Mouse (Mus musculus) cerebellum, adult 11 months (tissue): ENCODE data around the gene Timmdc1.

ENCODE experiments used
- DNase-seq: peaks from one replicate; pipeline ENCODE4 v3.0.0; 2022

Timmdc1 gene

DNA sequence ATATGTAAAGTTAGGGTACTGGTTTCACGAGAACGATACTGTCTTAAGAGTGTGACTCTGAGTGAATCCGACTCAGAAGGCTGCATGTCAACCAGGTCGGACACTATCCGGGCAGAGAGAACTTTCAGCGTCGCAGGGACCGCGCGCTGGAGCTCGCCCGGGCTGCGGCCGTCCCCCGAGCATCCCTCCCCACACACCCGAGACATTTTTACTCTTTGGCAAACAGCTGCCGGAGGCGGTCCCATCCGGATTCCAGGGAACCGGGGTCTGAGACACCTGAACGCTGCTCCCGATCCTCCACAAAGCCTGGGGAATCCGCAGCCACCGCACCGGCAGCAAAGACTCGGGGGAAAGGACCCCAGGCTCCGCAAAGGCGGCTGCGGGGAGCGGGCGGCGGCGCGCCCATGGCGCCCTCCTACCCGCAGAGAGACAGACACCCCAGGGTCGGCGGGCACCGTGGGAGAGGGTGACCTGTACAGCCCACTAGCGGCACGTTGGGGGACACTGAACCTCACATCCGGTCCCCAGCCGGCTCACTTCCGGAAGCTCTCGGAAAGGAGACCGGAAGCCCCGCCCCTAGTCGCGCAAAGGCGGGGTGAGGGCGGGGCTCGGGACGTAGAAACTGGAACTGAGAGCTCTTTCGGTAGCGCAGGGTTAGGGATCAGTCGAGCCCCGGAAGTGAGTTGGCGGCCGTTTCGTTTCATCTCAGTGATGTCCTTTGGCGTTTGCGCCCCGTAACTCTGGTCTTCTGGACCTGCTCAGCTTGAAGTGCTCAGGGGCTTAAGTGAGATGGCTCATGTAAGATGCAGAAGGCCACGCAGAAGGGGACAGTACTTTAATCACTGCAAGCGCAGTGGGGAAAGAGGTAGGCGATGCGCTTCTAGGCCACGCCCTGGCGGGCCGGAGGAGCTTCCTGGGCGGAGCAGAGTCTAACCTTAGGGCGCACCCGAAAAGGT is at the start of gene Timmdc1:
Timmdc1 (minus strand) TSS at position 535 of the 956 bp plus-strand sequence.
- peak; percentile 95 for DNase-seq

DNA sequence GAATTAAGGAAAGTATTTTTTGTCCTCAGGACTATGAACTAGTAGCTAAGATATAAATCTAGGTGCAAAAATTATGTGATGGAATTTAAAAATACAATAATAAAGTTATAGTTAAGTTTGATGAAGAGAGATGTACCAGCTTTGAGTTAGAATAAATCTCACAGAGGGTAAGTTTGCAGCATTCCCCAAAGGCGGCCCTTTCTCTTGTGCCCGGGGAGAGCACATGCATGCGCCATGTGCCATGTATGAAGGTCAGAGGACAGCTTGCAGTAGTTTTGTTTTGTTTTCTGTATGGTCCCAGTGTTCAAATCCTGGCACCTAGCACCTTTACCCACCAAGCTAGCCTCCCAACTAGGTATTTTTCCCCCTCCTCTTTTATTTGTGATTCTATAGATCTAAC is 49.0 kb upstream of the Timmdc1 start:
- DNase-seq: no peak

DNA sequence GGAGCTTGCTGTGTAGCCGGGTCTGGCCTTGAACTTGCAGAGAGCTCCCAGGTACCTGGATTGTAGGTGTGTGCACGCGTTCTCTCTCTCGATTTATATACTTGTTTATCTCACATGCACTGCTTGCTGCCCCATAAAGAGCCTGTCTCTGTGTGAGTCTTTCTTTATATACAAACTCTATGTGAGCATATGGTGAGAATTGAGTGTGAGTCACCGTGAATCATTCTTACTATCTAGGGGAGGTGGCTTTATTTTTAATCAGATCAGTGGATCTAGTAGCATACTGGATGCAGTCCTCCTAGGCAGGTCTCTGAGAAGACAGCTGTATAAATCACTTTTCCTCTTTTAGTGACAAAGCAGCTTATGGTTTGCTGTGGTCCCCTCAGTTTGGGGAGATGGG is 45.7 kb upstream of the Timmdc1 start:
- DNase-seq: no peak

DNA sequence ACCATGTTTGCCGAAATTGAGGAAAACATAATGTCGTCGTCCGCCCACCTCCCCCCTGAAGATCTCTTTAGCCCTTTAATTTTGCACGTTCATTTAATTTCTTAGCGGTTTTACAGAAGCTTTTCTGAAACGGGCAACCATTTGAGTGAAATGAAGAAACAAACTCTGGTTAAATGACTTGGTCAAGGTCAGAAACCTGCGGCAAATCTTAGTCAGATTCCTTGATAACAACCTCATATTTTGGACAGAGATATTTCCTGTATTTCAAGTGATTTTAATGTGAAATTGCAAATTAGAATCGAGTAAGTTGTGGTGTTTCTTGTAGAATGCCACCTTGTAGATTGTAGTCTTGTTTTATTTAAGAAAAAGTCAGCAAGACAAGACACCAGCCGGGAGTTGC is 41.1 kb upstream of the Timmdc1 start:
- DNase-seq: no peak

DNA sequence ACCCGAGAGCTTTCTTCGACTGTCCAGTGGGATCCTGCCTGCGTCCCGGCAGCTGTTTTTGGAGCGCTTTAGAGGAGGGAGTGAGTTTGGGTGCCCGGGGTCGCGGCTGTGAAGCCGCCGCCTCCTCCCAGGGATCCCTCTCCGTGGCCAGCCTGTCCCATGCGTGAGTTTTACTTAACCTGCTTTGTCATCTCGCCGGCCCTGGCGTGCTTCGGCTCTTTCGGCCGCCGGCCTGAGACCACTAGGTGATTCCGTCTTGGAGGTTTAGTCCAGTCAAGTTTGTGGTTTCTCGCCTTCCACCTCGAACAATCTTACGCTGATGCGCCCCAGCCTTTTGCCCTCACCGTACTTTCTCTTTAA is 40.5 kb upstream of the Timmdc1 start:
- no peak for DNase-seq

DNA sequence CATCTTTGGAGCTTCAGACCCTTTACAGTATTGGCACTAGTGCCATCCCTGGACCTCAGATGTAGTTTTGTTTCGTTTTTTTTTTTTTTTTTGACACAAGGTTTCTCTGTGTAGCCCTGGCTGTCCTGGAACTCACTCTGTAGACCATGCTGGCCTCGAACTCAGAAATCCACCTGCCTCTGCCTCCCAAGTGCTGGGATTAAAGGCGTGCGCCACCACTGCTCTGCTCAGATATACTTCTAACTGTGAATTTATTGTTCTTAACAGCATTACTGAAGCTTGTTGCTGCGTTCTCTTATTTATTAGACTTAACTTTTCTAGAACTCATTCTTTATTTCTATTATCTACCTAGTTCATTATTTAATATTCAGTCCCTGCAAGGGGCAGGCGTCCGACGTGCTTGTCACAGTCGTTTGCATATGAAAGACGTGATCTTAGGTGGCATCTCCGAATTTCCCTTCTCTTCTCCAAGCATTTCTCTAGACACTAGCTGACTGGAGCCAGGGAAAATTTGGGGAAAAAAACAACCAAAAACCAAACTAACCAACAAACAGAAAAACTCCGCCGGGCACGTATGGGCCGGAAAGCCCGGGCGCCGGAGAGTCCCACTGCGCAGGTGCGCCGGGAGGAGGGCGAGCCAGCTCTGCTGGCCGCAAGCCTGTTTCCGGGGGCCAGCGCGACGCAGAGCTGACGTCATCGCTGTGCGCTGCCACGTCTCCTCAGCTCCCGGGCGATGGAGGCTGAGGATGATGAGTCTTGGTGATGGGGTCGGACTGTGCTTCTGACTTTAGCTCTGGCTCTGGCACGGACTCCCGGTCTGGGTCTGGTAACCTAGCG is 39.9 kb upstream of the Timmdc1 start:
- DNase-seq: peak; percentile 94

DNA sequence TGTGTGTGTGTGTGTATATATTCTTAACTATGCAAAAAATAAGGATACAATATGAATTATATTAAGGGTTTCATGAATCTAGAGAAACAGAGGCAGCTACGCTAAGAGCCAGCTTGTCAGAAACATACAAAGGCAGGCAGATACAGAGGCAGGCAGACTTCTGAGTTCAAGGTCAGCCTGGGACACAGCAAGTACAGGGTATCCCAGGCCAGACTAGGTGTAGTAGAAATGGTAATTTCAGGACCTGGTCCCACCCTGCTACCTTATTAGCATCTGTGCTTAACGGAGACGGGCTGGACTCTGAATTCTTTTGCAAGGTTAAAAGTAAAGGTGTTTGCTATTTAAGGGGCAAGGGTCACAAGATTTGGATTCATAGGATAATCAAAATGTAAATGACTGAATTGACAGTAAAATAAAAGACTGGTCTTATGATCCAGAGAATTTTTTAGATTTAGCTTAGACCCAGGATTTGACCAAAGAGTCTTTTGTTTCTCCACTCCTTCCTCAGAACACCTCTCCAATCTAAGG is 35.8 kb upstream of the Timmdc1 start, which contains the start of gene Tmem39a:
Tmem39a (plus strand) TSS at position 478 of the 528 bp plus-strand sequence.
- DNase-seq: no peak

DNA sequence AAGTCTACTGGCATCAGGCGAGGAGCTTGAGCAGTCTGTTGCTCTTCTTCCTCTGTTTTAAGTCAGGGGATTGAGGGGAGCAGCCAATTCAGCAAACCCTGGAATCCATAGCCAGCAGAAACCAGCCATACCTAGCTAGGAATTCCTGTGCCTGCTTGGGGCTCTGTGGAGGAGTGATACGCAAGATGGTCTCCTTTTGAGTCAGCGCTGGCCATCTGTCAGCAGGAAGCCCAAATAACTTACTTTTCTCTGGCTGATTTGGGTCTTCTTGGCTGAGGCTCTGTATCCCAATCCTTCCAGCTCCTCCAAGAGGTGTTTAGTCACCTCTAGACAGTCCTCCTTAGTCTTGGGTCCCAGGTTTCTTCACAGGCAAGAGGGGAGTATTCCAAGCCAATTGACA is 33.5 kb upstream of the Timmdc1 start:
- no peak for DNase-seq

DNA sequence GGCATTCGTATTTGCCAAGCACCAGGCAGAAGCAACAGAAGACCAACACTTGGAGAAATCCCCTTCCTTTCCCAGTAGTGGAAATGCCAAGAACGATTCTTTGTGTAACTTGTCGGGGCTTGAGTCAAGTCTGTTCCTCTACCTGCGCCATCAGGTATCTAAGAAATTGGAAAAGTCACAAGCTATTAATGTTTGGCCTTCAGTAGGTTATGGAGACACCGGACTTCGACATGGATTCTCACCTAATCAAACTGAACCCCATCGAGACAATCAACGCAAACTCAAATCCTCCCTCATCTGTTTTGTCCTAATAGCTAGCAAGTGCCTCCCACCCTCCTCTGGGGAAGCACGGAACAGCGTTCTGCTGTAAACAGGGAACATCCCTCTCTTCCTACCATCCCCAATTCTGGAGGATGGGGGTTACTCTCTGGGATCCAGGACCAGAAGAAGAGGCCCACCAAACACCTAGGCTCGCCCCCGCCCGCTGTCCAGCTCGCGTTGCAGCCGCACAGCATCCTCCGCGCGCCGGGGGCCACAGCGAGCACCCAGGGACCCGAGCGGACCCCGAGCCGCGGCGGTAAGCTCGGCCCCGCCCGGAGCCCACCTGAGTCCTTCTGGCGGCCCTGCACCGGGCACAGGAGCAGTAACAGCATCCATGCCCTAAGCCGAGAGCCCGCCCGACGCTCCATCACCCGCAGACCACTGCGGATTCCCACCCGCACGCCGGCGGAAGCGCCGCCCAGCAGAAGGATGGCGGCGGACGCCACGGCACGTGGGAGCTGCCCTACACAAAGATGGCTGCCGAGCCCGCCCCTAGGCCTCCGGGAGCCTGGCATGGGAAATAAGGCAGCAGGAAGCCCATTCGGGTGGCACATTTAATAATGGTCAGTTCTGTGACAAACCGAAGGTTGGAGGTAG is 27.3 kb upstream of the Timmdc1 start, which contains the start of gene Poglut1:
Poglut1 (minus strand) TSS at position 780 of the 918 bp plus-strand sequence.
- peak; percentile 79 for DNase-seq

DNA sequence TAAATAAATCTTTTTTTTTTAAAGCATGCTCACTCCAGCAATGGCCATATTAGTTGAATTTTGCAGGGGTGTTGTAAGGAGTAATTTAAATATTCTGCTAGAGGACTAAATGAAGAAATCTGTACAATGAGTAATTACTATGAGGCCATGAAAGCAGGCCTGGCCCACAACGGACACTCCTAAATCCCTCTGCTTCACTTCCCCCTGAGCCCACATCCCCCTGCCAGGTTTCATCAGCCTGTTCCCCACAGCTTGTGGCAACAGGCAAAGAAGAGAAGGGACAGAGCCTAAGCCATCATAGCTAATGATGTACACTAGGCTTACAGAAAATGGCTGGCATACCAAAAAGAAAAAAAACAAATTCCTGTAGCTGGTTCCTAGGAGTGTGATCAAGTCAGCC is 25.5 kb upstream of the Timmdc1 start:
- no peak for DNase-seq

DNA sequence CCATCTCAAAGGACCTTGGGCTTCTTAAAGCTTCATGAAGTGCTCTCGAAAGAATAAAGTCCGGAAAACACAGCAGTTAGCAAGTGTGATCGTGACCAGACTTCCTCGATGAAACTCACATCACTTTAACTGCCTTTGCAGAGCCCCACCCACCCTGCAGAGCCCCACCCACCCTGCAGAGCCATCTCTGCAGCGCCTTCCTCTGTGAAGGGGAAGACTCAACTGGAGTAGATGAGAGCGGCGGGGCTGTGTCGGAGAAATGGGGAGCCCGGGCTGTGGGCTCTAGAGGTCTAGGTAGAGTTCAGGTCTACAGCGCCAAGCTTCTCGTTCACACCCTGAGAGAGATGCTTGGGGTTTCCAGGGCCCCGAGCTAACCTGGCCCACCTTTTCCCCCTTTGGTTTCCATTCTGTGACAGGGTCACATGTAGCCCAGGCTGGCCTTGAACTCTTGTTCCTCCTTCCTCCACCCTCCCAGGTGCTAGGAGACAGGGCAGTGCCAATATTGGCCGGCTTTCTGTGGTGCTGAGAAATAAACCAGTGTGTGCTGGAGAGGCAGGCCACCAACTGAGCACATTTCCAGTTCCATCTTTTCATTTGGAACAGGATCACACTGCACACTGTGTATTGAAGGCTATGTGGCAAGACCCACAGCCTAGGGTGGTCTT is 16.4 kb upstream of the Timmdc1 start:
- DNase-seq: no peak

DNA sequence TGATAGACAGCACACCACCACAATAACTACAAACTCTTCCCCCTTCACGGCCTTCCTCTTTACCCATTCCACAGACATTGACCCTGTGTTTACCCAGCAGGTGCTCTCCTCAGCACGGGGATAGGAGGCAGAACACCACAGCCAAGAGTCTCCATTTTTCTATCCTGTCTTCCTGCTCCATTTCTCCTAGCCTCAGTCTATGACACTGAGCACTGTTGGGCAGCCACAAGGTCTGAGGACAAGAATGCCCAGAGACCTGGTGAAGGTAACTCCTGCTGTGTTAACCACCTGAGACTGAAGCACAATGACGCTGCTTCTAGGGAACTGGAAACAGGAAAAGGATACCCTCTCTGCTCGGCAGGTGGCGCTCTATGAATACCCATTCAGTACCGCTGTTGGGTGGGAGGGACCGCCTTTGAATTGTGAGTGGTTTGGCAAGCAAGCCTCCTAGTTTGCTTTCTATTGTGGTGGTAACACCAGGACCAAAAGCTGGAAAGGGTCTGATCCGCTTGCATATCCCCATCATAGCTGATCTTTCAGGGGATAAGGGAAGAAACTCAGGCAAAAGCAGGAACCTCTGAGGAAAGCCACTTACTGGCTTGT is 14.2 kb upstream of the Timmdc1 start:
- DNase-seq: peak; percentile 41

DNA sequence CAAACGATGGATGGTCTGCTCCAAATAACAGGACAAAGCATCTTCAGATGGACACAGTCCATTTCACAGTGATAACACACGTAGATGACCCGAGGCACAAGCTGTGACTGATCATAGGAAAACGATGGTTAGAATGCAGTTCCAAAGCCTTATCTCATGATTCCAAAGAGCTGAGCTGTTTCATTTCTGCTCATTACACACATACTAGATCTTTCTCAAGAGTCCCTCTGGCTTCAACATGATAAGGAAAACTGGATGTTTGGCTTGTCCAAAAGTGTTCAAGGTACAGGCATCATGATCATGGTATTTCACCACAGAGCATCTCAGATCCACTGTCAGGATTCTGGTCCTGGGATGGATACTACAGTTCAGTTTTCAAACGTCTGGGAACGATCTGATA is 3.8 kb upstream of the Timmdc1 start:
- no peak for DNase-seq

DNA sequence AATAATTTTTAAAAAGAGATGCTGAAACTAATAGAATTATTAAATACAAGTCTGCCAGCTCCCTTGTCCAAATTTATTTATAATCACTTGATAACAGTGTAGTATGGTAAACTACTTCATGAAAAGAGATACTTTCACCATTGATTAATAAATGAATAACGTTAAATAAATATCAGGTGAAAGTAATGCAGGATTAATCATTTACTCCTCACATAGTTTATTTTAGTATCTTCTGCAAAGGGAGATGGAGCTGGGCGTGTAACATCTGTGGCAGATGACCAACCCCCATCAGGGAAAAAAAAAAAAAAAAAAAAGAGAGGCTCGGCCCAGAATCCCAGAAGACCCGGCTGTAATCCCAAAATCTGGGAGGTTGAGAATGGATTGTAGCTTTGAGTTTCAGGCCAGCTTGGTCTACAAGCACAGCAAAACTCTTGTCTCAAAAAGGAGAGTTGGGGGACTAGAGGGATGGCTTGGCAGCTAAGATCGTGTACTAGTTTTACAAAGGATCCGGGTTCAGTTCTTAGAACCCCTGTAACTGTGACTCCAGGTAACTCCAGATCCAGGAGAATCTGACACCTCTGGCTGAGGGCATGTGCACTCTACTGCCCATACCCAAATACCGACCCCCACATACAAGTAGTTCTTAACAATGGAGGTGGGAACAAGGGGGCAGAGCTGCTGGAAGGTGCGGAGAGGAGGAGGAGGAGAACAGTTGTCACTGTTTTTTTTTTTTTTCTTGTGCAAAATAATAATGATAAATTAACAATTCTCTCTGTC is 1.1 kb downstream of the Timmdc1 start:
- no peak for DNase-seq

DNA sequence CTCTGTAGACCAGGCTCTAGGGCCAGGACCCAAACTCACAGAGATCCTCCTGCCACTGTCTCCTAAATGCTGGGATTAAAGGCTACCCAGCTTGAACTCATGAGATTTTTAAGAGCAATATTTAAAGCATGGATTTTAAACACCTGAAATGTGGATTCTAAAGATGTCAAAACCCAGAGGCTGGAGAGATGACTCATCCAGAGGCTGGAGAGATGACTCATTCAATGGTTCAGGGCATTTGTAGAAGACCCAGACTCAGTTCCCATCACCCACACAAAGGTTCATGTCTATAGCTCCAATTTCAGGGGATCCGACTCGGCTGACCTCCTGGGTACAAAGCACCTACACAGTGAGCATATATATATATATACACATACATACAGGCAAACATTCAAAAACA is 3.3 kb downstream of the Timmdc1 start:
- no peak for DNase-seq

DNA sequence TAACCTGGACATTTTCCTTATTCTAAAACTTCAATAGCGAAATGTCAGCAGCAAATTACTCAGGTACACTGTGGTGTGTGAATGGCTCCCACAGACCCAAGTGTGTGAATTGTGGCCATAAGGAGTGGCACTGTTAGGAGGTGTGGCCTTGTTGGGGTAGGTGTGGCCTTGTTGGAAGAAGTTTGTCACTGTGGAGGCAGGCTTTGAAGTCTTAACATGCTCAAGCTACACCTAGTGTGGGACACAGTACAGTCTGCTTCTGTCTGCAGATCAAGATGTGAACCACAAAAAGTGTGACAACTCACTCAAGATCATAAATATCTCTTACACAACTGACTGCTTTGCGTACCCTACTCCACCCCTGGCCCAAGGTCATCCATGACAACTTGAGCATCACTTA is 11.6 kb downstream of the Timmdc1 start:
- DNase-seq: no peak

DNA sequence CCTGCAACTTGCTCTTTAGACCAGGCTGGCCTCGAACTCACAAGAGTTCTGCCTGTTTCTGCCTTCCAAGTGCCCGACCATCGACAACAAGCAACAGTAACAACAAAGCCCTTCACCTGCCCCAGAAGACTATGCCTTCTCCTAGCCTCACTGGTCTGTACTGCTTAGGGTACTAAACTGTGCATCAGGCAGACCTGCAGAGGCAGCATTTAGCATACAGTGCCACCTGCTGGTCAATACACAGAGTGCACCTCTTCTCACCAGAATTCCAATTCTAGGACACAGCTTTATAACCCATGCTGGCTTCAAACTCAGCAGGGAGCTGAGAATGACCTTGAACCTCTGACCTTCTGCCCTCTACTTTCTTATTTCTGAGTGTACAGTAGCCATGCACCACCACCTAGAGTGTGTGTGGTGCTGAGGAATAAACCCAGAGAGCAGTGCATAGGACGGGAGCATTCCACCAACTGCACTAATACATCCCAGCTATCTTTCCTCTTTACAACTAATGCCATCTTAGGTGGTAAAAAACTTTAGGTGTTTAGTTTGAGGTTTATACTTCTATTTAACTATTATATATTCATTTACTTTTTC is 16.3 kb downstream of the Timmdc1 start:
- DNase-seq: peak; percentile 48

DNA sequence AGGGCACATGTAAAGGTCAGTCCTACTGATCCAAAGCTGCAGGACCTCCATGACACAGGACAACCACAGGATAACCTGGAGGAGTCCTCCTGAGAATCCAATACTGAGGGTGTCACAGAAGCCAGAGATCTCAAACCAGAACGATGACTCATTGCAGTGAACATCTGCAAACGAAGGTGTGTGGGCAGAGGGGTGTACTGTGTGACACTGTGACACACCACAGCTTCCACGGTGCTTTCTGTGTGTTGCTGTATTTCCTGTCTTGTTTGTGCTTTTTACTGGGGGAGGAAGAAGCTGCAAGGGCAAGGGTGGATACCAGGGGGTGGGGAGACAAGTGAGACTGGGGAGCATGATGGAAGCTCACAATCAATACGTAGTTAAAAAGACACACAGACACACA is 18.9 kb downstream of the Timmdc1 start:
- no peak for DNase-seq

DNA sequence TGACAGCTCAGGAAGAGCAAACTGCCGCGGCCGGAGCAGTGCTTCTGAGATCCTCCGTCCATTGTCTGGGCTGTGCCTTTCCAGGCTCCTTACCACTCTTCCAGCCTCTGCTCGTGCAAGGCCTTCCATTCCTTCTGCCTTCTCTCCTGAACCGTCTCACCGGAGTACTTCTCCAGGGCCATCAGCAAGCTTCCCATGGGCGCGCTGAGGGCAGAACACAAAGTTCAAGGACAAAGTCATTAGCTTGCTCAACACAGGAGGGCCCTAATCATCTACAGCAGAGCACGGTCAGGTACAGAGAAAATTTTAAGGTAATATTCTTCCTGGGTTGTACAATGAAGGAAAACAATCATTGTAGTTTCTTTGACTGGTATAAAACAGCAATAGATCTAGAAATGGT is 20.0 kb downstream of the Timmdc1 start:
- DNase-seq: no peak

DNA sequence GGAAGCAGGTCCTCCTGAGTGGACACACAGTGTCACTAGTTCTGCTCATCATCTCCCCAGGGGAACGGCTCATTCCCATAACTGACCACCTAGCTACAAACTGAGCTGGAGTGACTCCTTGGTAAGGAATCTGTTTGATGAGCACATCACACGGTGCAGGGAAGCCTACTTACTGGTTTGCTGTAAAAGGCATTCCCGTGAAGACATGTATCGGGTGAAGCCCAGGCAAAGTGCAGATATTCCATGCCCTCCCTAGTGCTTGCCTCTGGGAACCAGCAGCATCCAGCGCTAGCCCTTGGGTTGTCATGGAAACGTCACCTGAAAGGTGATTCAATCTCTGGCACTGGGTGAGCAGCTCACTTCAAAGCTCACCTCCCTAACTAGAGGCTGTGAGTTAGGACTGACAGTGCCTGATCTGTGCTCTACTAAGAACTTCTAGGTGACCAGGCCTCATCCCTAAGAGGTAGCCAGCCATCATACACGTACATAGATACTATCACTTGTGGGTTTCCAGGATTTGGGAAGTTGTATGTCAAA is 25.8 kb downstream of the Timmdc1 start:
- DNase-seq: no peak
